ENCODE assay signal across 13 mouse cellular contexts in the genomic region with DNA sequence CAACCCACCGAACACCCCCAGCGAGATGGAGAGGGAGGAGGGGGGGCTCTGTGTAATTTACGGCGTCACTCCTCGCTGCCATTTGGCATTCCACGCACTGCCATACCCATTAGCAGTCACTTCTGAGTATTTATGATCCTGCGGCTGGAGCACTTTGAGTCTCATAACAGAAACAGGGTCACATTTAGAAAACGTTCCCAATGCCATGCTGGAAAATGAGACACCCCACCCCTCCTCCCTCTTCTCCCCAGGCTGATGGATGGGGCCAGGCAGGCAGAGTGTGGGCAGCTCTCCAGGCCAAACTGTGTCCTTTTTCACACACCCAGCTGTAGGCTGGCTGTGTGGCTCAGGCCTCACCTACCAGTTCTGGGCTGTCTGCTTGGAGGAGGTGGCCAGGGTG. TPM values are rescaled to one million over a fixed set of nuclear protein-coding genes. Genes with fewer than 3 reads are reported as not detected.
DNase-seq lines count a peak whose midpoint lies in the region; ATAC-seq and TF ChIP-seq lines count a peak whose summit lies in the region.
"Had no signal": no experiment of that assay in that cellular context is flagged by ENCODE, and none has a peak within 500 bp of the region (broad histone marks: within the 10 kb centered on the region; RNA-seq: fewer than 3 reads in every experiment).

No protein-coding gene starts in this region.

- peak overlapping the region; percentile 18; the same call in 1 of the 2 replicates for H3K27ac ChIP-seq in embryonic facial prominence, embryonic 13.5 days
- H3K27ac ChIP-seq in embryonic facial prominence, embryonic 10.5 days (replicated peaks) = no peak overlapping the region
- H3K27ac ChIP-seq in limb, embryonic 15.5 days = no peak overlapping the region
- H3K27ac ChIP-seq in kidney, adult 2 months (ENCODE audit: insufficient read depth, low read depth, low read length) = no peak overlapping the region
- H3K27ac ChIP-seq: forebrain, embryonic 15.5 days; kidney, postnatal 0 days; liver, embryonic 13.5 days; macrophage had no signal

- no peak overlapping the region for H3K4me3 ChIP-seq in embryonic facial prominence, embryonic 13.5 days
- H3K4me3 ChIP-seq in embryonic facial prominence, embryonic 10.5 days = no peak overlapping the region
- no peak overlapping the region for H3K4me3 ChIP-seq in limb, embryonic 15.5 days
- H3K4me3 ChIP-seq in kidney, adult 2 months (ENCODE audit: insufficient read depth, low read depth, low read length) = no peak overlapping the region
- H3K4me3 ChIP-seq: forebrain, embryonic 15.5 days; liver, embryonic 13.5 days had no signal

- no peaks in the 10 kb centered on the region for H3K9me3 ChIP-seq in embryonic facial prominence, embryonic 13.5 days
- peaks cover 4% of the 10 kb centered on the region; the same call in 1 of the 2 replicates for H3K9me3 ChIP-seq in embryonic facial prominence, embryonic 10.5 days
- H3K9me3 ChIP-seq in limb, embryonic 15.5 days = no peaks in the 10 kb centered on the region
- H3K9me3 ChIP-seq: forebrain, embryonic 15.5 days; liver, embryonic 13.5 days had no signal

- no peak for DNase-seq in embryonic facial prominence, embryonic 10.5 days (ENCODE audit: low spot score)
- peak; percentile 66 for DNase-seq in Muller cell, postnatal 12 days (ENCODE audit: inconsistent ontology term)
- peak; percentile 54 for DNase-seq in forelimb bud, embryonic 11.5 days (ENCODE audit: low read depth, low spot score)
- no peak for DNase-seq in frontal cortex, postnatal 14 days (ENCODE audit: low spot score in 2 of 2)
- DNase-seq in layer of hippocampus, adult 9-10 months (ENCODE audit: low spot score) = no peak
- DNase-seq in kidney, adult 2 months = no peak
- DNase-seq: liver, embryonic 13.5 days; thymus, adult 2 months had no signal

- peaks cover 52% of the 10 kb centered on the region for H3K4me1 ChIP-seq in embryonic facial prominence, embryonic 13.5 days
- peaks cover 58% of the 10 kb centered on the region for H3K4me1 ChIP-seq in embryonic facial prominence, embryonic 10.5 days
- H3K4me1 ChIP-seq in limb, embryonic 15.5 days = peaks cover 55% of the 10 kb centered on the region
- H3K4me1 ChIP-seq in kidney, adult 2 months (ENCODE audit: control insufficient read depth, insufficient read depth, low read length) = peaks cover 15% of the 10 kb centered on the region

- no peak for TF ChIP-seq CTCF in kidney, adult 2 months (conservative IDR thresholded peaks at IDR 0.05; ENCODE audit: insufficient read depth, insufficient read length, low read depth, low read length)

- 57% methylated on average over 8 of the region's 8 CpGs for WGBS in embryonic facial prominence, embryonic 13.5 days
- 70% methylated on average over 8 of the region's 8 CpGs for WGBS in embryonic facial prominence, embryonic 10.5 days
- 7% methylated on average over 8 of the region's 8 CpGs for WGBS in limb, embryonic 15.5 days
- 38% methylated on average over 8 of the region's 8 CpGs for WGBS in kidney, adult 2 months

- H3K36me3 ChIP-seq in embryonic facial prominence, embryonic 13.5 days = no peaks in the 10 kb centered on the region
- H3K36me3 ChIP-seq in embryonic facial prominence, embryonic 10.5 days (replicated peaks) = peaks cover 8% of the 10 kb centered on the region; the same call in 1 of the 2 replicates
- H3K36me3 ChIP-seq in limb, embryonic 15.5 days = 0 out of 2 replicates have a peak, but pooled peaks cover 3% of the 10 kb centered on the region
- no peaks in the 10 kb centered on the region for H3K36me3 ChIP-seq in kidney, adult 2 months (ENCODE audit: control insufficient read depth, insufficient read depth, low read length)
- H3K36me3 ChIP-seq: forebrain, embryonic 15.5 days had no signal

- ATAC-seq in embryonic facial prominence, embryonic 13.5 days (ENCODE audit: insufficient number of reproducible peaks, insufficient read depth, low FRiP score, low TSS enrichment, low read depth) = no peak
- ATAC-seq in limb, embryonic 15.5 days (ENCODE audit: insufficient number of reproducible peaks, low FRiP score, low TSS enrichment, low read depth) = 0 out of 2 replicates have a peak, but pooled peaks have one; percentile 28
- ATAC-seq: forebrain, embryonic 15.5 days had no signal

- no peak for TF ChIP-seq POLR2A in kidney, adult 2 months (IDR thresholded peaks at IDR 0.05; ENCODE audit: low read depth, low read length)

- H3K27me3 ChIP-seq in embryonic facial prominence, embryonic 13.5 days = no peaks in the 10 kb centered on the region
- H3K27me3 ChIP-seq in embryonic facial prominence, embryonic 10.5 days (replicated peaks; ENCODE audit: low read depth, poor library complexity, severe bottlenecking) = no peaks in the 10 kb centered on the region
- no peaks in the 10 kb centered on the region for H3K27me3 ChIP-seq in limb, embryonic 15.5 days
- no peaks in the 10 kb centered on the region for H3K27me3 ChIP-seq in kidney, adult 2 months (replicated peaks; ENCODE audit: control insufficient read depth, insufficient read depth, low read length)
- H3K27me3 ChIP-seq: forebrain, embryonic 15.5 days; liver, embryonic 13.5 days had no signal

- H3K9ac ChIP-seq in embryonic facial prominence, embryonic 13.5 days = no peak overlapping the region
- no peak overlapping the region for H3K9ac ChIP-seq in limb, embryonic 15.5 days
- H3K9ac ChIP-seq: forebrain, embryonic 15.5 days; liver, embryonic 13.5 days had no signal

- H3K4me2 ChIP-seq in embryonic facial prominence, embryonic 13.5 days = no peak overlapping the region
- peak overlapping the region; percentile 21; the same call in 1 of the 2 replicates for H3K4me2 ChIP-seq in limb, embryonic 15.5 days
- H3K4me2 ChIP-seq: forebrain, embryonic 15.5 days; liver, embryonic 13.5 days had no signal

RNA-seq across cellular contexts. Expression of a gene that starts 38.7 kb away (rescaled TPM):
- polyA plus RNA-seq in embryonic facial prominence, embryonic 13.5 days (2015; fragmentation: Nextera tagmentation; extraction: Ambion mirVana) = 24.1 and 27.7 TPM in 2 replicates
- 18.8 and 20.1 TPM in 2 replicates for polyA plus RNA-seq in embryonic facial prominence, embryonic 10.5 days (2016; fragmentation: Nextera tagmentation; extraction: Ambion mirVana)
- polyA plus RNA-seq in limb, embryonic 15.5 days (2015; fragmentation: Nextera tagmentation; extraction: Ambion mirVana) = 30.5 and 36.5 TPM in 2 replicates
- 10.5 and 11.1 TPM in 2 replicates for polyA plus RNA-seq in kidney, adult 2 months (2012; rRNA removed)

Comparison
In these comparisons a context has a peak if more than half of its experiments do, and no peak if none do; other contexts are left out.
1. DNase-seq: peak in Muller cell, postnatal 12 days (single experiment) and forelimb bud, embryonic 11.5 days (single experiment); none in embryonic facial prominence, embryonic 10.5 days (single experiment), frontal cortex, postnatal 14 days (0 of 2), layer of hippocampus, adult 9-10 months (single experiment) and kidney, adult 2 months (single experiment).